Mouse (Mus musculus) liver, embryonic 12.5 days (tissue): Measurements from ENCODE around the gene Pcdh7. TPM values are rescaled to one million over a fixed set of nuclear protein-coding genes. Genes with fewer than 3 reads are reported as not detected.
"Not testable (repeated sequence)": the region's sequence is repeated elsewhere in the genome, so short reads cannot be mapped to it uniquely, and the experiment has no call there.

Experiments
- ATAC-seq: fragments of 200-750 bp; cut with Nextera tagmentation; 2 replicates; pipeline ENCODE4 v1.8.0; 2017; ENCODE audit warnings: moderate number of reproducible peaks, mild to moderate bottlenecking, moderate library complexity
- H3K27ac ChIP-seq: fragments of 300-500 bp; sonication (generic); 2 replicates; pipeline ENCODE4 v1.5.1; 2016; ENCODE audit warnings: mild to moderate bottlenecking
- H3K27me3 ChIP-seq: fragments of 300-500 bp; sonication (generic); replicated peaks from 2 replicates; pipeline ENCODE4 v1.6.1; 2016; ENCODE audit warnings: mild to moderate bottlenecking, moderate library complexity
- H3K36me3 ChIP-seq: fragments of 300-500 bp; sonication (generic); 2 replicates; pipeline ENCODE4 v1.6.1; 2016; ENCODE audit warnings: mild to moderate bottlenecking, moderate library complexity
- H3K4me1 ChIP-seq: fragments of 300-500 bp; sonication (generic); 2 replicates; pipeline ENCODE4 v1.6.1; 2016
- H3K4me2 ChIP-seq: fragments of 300-500 bp; sonication (generic); 2 replicates; pipeline ENCODE4 v1.6.1; 2016; ENCODE audit warnings: mild to moderate bottlenecking, moderate library complexity
- H3K4me3 ChIP-seq: fragments of 300-500 bp; sonication (generic); 2 replicates; pipeline ENCODE4 v1.5.1; 2016; ENCODE audit warnings: mild to moderate bottlenecking, moderate library complexity
- H3K9ac ChIP-seq: fragments of 300-500 bp; sonication (generic); 2 replicates; pipeline ENCODE4 v1.6.1; 2016; ENCODE audit warnings: mild to moderate bottlenecking, moderate library complexity
- H3K9me3 ChIP-seq: fragments of 300-500 bp; sonication (generic); replicated peaks from 2 replicates; pipeline ENCODE4 v1.6.1; 2016; ENCODE audit warnings: mild to moderate bottlenecking, moderate library complexity
- WGBS: fragments of 180-500 bp; shearing (Covaris S2); methylation state at CpG from one replicate; pipeline ENCODE4 v1.1.7; 2016; ENCODE audit not compliant: insufficient replicate concordance; 5-methylcytosine and 5-hydroxymethylcytosine counted together
- polyA plus RNA-seq: library from polyadenylated mRNA; unstranded; fragments of >200 nt; fragmentation: Nextera tagmentation; extraction: Ambion mirVana; gene quantifications from 2 replicates; pipeline ENCODE4 v1.2.1, GENCODE M21; 2016

Gene Pcdh7
- polyA plus RNA-seq, 1 experiment from 2014 or later: 2.4 TPM

GRCm38 (mm10) chr5:58083972-58084371, 366.2 kb downstream of the Pcdh7 start:
- Histone ChIP-seq H3K9me3 (no peaks in the 10 kb centered on the region), H3K4me3 (no peak overlapping the region), H3K4me2 (no peak overlapping the region), H3K27me3 (no peaks in the 10 kb centered on the region), H3K27ac (no peak overlapping the region), H3K36me3 (no peaks in the 10 kb centered on the region), H3K9ac (no peak overlapping the region), H3K4me1 (no peaks in the 10 kb centered on the region)
- 76% methylated on average over 6 of the region's 6 CpGs for WGBS
- ATAC-seq: no peak

GRCm38 (mm10) chr5:58108665-58109364, 391.0 kb downstream of the Pcdh7 start:
- Histone ChIP-seq H3K9me3 (no peaks in the 10 kb centered on the region), H3K4me3 (no peak overlapping the region), H3K27me3 (no peaks in the 10 kb centered on the region), H3K4me2 (no peak overlapping the region), H3K4me1 (no peaks in the 10 kb centered on the region), H3K36me3 (no peaks in the 10 kb centered on the region), H3K27ac (no peak overlapping the region), H3K9ac (no peak overlapping the region)
- ATAC-seq: no peak
- WGBS: 72% methylated on average over 4 of the region's 4 CpGs

GRCm38 (mm10) chr5:58116096-58116495, 398.3 kb downstream of the Pcdh7 start:
- Histone ChIP-seq H3K9ac (no peak overlapping the region), H3K36me3 (no peaks in the 10 kb centered on the region), H3K4me1 (no peaks in the 10 kb centered on the region), H3K4me2 (no peak overlapping the region), H3K27me3 (no peaks in the 10 kb centered on the region), H3K27ac (no peak overlapping the region), H3K9me3 (no peaks in the 10 kb centered on the region), H3K4me3 (no peak overlapping the region)
- WGBS: 66% methylated on average over 3 of the region's 3 CpGs
- ATAC-seq: no peak

- no peaks in the 10 kb centered on the region for H3K36me3 ChIP-seq
- no peaks in the 10 kb centered on the region for H3K9me3 ChIP-seq
- no peak overlapping the region for H3K27ac ChIP-seq
- H3K9ac ChIP-seq: no peak overlapping the region
- no peak overlapping the region for H3K4me3 ChIP-seq
- H3K4me2 ChIP-seq: no peak overlapping the region
- no peak for ATAC-seq
- WGBS: 65% methylated on average over 3 of the region's 3 CpGs
- H3K27me3 ChIP-seq: no peaks in the 10 kb centered on the region
- H3K4me1 ChIP-seq: no peaks in the 10 kb centered on the region
Observed at GRCm38 (mm10) chr5:58117896-58118295, 400.1 kb downstream of the Pcdh7 start.

- 46% methylated on average over 3 of the region's 3 CpGs for WGBS
- no peak overlapping the region for H3K4me3 ChIP-seq
- no peak for ATAC-seq
- H3K27ac ChIP-seq: no peak overlapping the region
- no peaks in the 10 kb centered on the region for H3K27me3 ChIP-seq
- H3K9ac ChIP-seq: no peak overlapping the region
- H3K9me3 ChIP-seq: no peaks in the 10 kb centered on the region
- no peaks in the 10 kb centered on the region for H3K4me1 ChIP-seq
- no peaks in the 10 kb centered on the region for H3K36me3 ChIP-seq
- H3K4me2 ChIP-seq: no peak overlapping the region
Observed at GRCm38 (mm10) chr5:58118930-58119611, 401.3 kb downstream of the Pcdh7 start.

- 62% methylated on average over 2 of the region's 2 CpGs for WGBS
Observed at GRCm38 (mm10) chr5:58143897-58144296, 426.1 kb downstream of the Pcdh7 start.

GRCm38 (mm10) chr5:58153966-58154365, 436.2 kb downstream of the Pcdh7 start:
- Histone ChIP-seq H3K27me3 (no peaks in the 10 kb centered on the region), H3K36me3 (no peaks in the 10 kb centered on the region), H3K9ac (no peak overlapping the region), H3K27ac (no peak overlapping the region), H3K4me1 (no peaks in the 10 kb centered on the region), H3K4me2 (no peak overlapping the region), H3K9me3 (no peaks in the 10 kb centered on the region), H3K4me3 (no peak overlapping the region)
- WGBS: 61% methylated on average over 5 of the region's 5 CpGs
- no peak for ATAC-seq

More at GRCm38 (mm10) chr5:58143897-58144296, 426.1 kb downstream of the Pcdh7 start:
- H3K27ac ChIP-seq: no peak overlapping the region
- no peak overlapping the region for H3K4me2 ChIP-seq
- H3K27me3 ChIP-seq: no peaks in the 10 kb centered on the region
- no peak overlapping the region for H3K9ac ChIP-seq
- no peaks in the 10 kb centered on the region for H3K9me3 ChIP-seq
- H3K4me1 ChIP-seq: no peaks in the 10 kb centered on the region
- H3K36me3 ChIP-seq: no peaks in the 10 kb centered on the region
- no peak for ATAC-seq
- no peak overlapping the region for H3K4me3 ChIP-seq

- no peak for ATAC-seq
Observed at GRCm38 (mm10) chr5:58172218-58172617, 454.5 kb downstream of the Pcdh7 start.

GRCm38 (mm10) chr5:58174335-58174734, 456.6 kb downstream of the Pcdh7 start:
- not testable (repeated sequence) for H3K9ac ChIP-seq, H3K27ac ChIP-seq, H3K9me3 ChIP-seq, H3K27me3 ChIP-seq, H3K4me1 ChIP-seq, ATAC-seq, H3K36me3 ChIP-seq, H3K4me2 ChIP-seq, H3K4me3 ChIP-seq

More at GRCm38 (mm10) chr5:58172218-58172617, 454.5 kb downstream of the Pcdh7 start:
- H3K9ac ChIP-seq: no peak overlapping the region
- H3K4me3 ChIP-seq: no peak overlapping the region
- no peaks in the 10 kb centered on the region for H3K9me3 ChIP-seq
- H3K4me1 ChIP-seq: no peaks in the 10 kb centered on the region
- no peak overlapping the region for H3K4me2 ChIP-seq
- no peaks in the 10 kb centered on the region for H3K27me3 ChIP-seq
- no peaks in the 10 kb centered on the region for H3K36me3 ChIP-seq
- no peak overlapping the region for H3K27ac ChIP-seq

GRCm38 (mm10) chr5:58175532-58175931, 457.8 kb downstream of the Pcdh7 start:
- H3K4me2 ChIP-seq: no peak overlapping the region
- no peaks in the 10 kb centered on the region for H3K4me1 ChIP-seq
- ATAC-seq: no peak
- H3K27ac ChIP-seq: no peak overlapping the region
- WGBS: 74% methylated on average over 3 of the region's 3 CpGs
- no peak overlapping the region for H3K9ac ChIP-seq
- H3K27me3 ChIP-seq: no peaks in the 10 kb centered on the region
- no peaks in the 10 kb centered on the region for H3K36me3 ChIP-seq
- no peaks in the 10 kb centered on the region for H3K9me3 ChIP-seq
- H3K4me3 ChIP-seq: no peak overlapping the region
